Mouse (Mus musculus) bone marrow macrophage, adult 2 months (primary cell): Measurements from ENCODE around the gene Csrnp3.

Experiments
- CTCF ChIP-seq: IDR thresholded peaks from 2 replicates; pipeline ENCODE4 v1.5.1; 2012; ENCODE audit warnings: low read depth, mild to moderate bottlenecking, low read length, moderate library complexity
- POLR2A ChIP-seq: IDR thresholded peaks from 2 replicates; pipeline ENCODE4 v1.6.1; 2012; ENCODE audit warnings: mild to moderate bottlenecking, low read depth, low read length, borderline replicate concordance

DNA sequence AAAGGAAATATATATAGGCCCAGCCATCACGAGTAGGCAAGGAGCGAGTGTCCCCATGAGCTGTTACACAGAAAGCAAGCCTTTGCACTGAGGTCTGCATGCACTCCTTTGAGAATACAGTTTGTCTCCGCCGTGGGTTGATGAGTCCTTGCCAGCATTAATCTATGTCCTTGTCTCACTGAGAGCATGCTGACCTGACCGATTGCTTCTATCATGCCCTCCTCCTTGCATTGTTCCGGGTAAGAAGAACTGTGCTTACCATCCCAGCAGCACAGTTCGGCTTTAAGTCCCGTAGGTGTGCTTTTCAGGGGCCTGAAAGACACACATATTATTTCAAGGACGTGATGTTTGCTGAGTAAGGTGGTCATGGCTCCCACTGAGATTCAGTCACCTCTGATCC is 173.1 kb downstream of the Csrnp3 start:
- TF ChIP-seq POLR2A (no peak), CTCF (no peak)
